Mouse (Mus musculus) urinary bladder, adult 18-20 months (tissue): ENCODE data around the gene Rasgrp1.

Source experiments
- DNase-seq, 2 experiments: peaks; one replicate each; pipeline ENCODE4 v3.0.0; 2022; ENCODE audit warnings: low spot score in 2 of 2, mixed read lengths in 2 of 2

Rasgrp1 gene

GRCm38 (mm10) chr2:117249255-117250000 is 93.4 kb downstream of the Rasgrp1 start, which contains the start of gene Fam98b:
Gene Fam98b (plus strand): TSS chr2:117249739.
- DNase-seq = peak; percentile 81 to 93

GRCm38 (mm10) chr2:117241953-117242352 is 100.8 kb downstream of the Rasgrp1 start:
- DNase-seq = no peak

- peak; percentile 45 to 63 for DNase-seq
These were observed 111.5 kb downstream of the Rasgrp1 start for GRCm38 (mm10) chr2:117231257-117231656.

GRCm38 (mm10) chr2:117230261-117230660 is 112.5 kb downstream of the Rasgrp1 start:
- no peak for DNase-seq
